Mouse (Mus musculus): ENCODE measurements around the gene Por. TPM values are rescaled to one million over a fixed set of nuclear protein-coding genes. Genes with fewer than 3 reads are reported as not detected.
A peak's percentile ranks its signal among the peaks of the same experiment; 100 is the strongest.

Gene Por
- polyA plus RNA-seq, 1 experiment from 2014 or later = 106 TPM

- 76% methylated on average over 10 of the region's 10 CpGs for WGBS
- H3K36me3 ChIP-seq = peaks cover 25% of the 10 kb centered on the region
- H3K9me3 ChIP-seq = no peaks in the 10 kb centered on the region
- H3K4me2 ChIP-seq = no peak overlapping the region
- H3K27ac ChIP-seq (replicated peaks) = no peak overlapping the region
- no peak overlapping the region for H3K9ac ChIP-seq
- no peaks in the 10 kb centered on the region for H3K27me3 ChIP-seq
- no peaks in the 10 kb centered on the region for H3K4me1 ChIP-seq (replicated peaks)
- ATAC-seq (ENCODE audit: low FRiP score, low read depth) = peak; percentile 27; the same call in 1 of the 2 replicates
- no peak overlapping the region for H3K4me3 ChIP-seq
Observed at GRCm38 (mm10) chr5:135642686-135643551, 26.9 kb upstream of the Por start.

- no peak overlapping the region for H3K4me3 ChIP-seq
- H3K27ac ChIP-seq (replicated peaks) = no peak overlapping the region
- WGBS = 93% methylated on average over 1 of the region's 1 CpGs
- H3K4me2 ChIP-seq = no peak overlapping the region
- H3K4me1 ChIP-seq (replicated peaks) = no peaks in the 10 kb centered on the region
- no peaks in the 10 kb centered on the region for H3K27me3 ChIP-seq
- peaks cover 21% of the 10 kb centered on the region for H3K36me3 ChIP-seq
- H3K9me3 ChIP-seq = no peaks in the 10 kb centered on the region
- no peak overlapping the region for H3K9ac ChIP-seq
- ATAC-seq (ENCODE audit: low FRiP score, low read depth) = no peak
Observed at GRCm38 (mm10) chr5:135643552-135643842, 26.3 kb upstream of the Por start.

- no peak overlapping the region for H3K27ac ChIP-seq (replicated peaks)
- no peaks in the 10 kb centered on the region for H3K9me3 ChIP-seq
- no peak for ATAC-seq (ENCODE audit: low FRiP score, low read depth)
- H3K36me3 ChIP-seq = peaks cover 21% of the 10 kb centered on the region
- no peak overlapping the region for H3K9ac ChIP-seq
- H3K4me2 ChIP-seq = no peak overlapping the region
- H3K4me1 ChIP-seq (replicated peaks) = no peaks in the 10 kb centered on the region
- H3K4me3 ChIP-seq = no peak overlapping the region
- no peaks in the 10 kb centered on the region for H3K27me3 ChIP-seq
- 96% methylated on average over 8 of the region's 8 CpGs for WGBS
Observed at GRCm38 (mm10) chr5:135643869-135644268, 26.0 kb upstream of the Por start.

GRCm38 (mm10) chr5:135645330-135645729 is 24.5 kb upstream of the Por start:
- 85% methylated on average over 5 of the region's 5 CpGs for WGBS
- Histone ChIP-seq H3K9me3 (no peaks in the 10 kb centered on the region), H3K27me3 (no peaks in the 10 kb centered on the region), H3K4me3 (no peak overlapping the region), H3K4me1 (replicated peaks) (no peaks in the 10 kb centered on the region), H3K4me2 (no peak overlapping the region), H3K27ac (replicated peaks) (no peak overlapping the region), H3K9ac (no peak overlapping the region), H3K36me3 (0 out of 2 replicates have a peak, but pooled peaks cover 10% of the 10 kb centered on the region)
- ATAC-seq (ENCODE audit: low FRiP score, low read depth) = no peak

- no peaks in the 10 kb centered on the region for H3K27me3 ChIP-seq
- WGBS = 90% methylated on average over 6 of the region's 6 CpGs
- 0 out of 2 replicates have a peak, but pooled peaks cover 10% of the 10 kb centered on the region for H3K36me3 ChIP-seq
- no peaks in the 10 kb centered on the region for H3K9me3 ChIP-seq
- no peak overlapping the region for H3K9ac ChIP-seq
- H3K4me1 ChIP-seq (replicated peaks) = no peaks in the 10 kb centered on the region
- H3K27ac ChIP-seq (replicated peaks) = no peak overlapping the region
- no peak for ATAC-seq (ENCODE audit: low FRiP score, low read depth)
- H3K4me2 ChIP-seq = no peak overlapping the region
- no peak overlapping the region for H3K4me3 ChIP-seq
Observed at GRCm38 (mm10) chr5:135646038-135646437, 23.8 kb upstream of the Por start.

GRCm38 (mm10) chr5:135648461-135649308 is 21.1 kb upstream of the Por start:
- WGBS = 82% methylated on average over 9 of the region's 9 CpGs
- no peak overlapping the region for H3K27ac ChIP-seq (replicated peaks)
- H3K4me3 ChIP-seq = no peak overlapping the region
- no peak overlapping the region for H3K9ac ChIP-seq
- no peak for ATAC-seq (ENCODE audit: low FRiP score, low read depth)
- no peaks in the 10 kb centered on the region for H3K4me1 ChIP-seq (replicated peaks)
- no peaks in the 10 kb centered on the region for H3K27me3 ChIP-seq
- H3K9me3 ChIP-seq = no peaks in the 10 kb centered on the region
- 0 out of 2 replicates have a peak, but pooled peaks cover 2% of the 10 kb centered on the region for H3K36me3 ChIP-seq
- H3K4me2 ChIP-seq = no peak overlapping the region

- Histone ChIP-seq H3K27ac (replicated peaks) (no peak overlapping the region), H3K4me1 (replicated peaks) (no peaks in the 10 kb centered on the region), H3K27me3 (no peaks in the 10 kb centered on the region), H3K4me3 (no peak overlapping the region), H3K9me3 (no peaks in the 10 kb centered on the region), H3K9ac (no peak overlapping the region), H3K4me2 (no peak overlapping the region), H3K36me3 (no peaks in the 10 kb centered on the region)
- ATAC-seq (ENCODE audit: low FRiP score, low read depth) = no peak
- 91% methylated on average over 1 of the region's 1 CpGs for WGBS
Observed at GRCm38 (mm10) chr5:135649309-135649633, 20.6 kb upstream of the Por start.

GRCm38 (mm10) chr5:135651536-135651935 is 18.3 kb upstream of the Por start:
- no peak for ATAC-seq (ENCODE audit: low FRiP score, low read depth)
- 84% methylated on average over 3 of the region's 3 CpGs for WGBS
- no peak overlapping the region for H3K9ac ChIP-seq

GRCm38 (mm10) chr5:135653209-135653608 is 16.6 kb upstream of the Por start:
- no peak for ATAC-seq (ENCODE audit: low FRiP score, low read depth)
- 76% methylated on average over 2 of the region's 2 CpGs for whole genome bisulfite sequencing
- Histone ChIP-seq H3K27me3 (no peaks in the 10 kb centered on the region), H3K27ac (replicated peaks) (no peak overlapping the region), H3K4me2 (no peak overlapping the region), H3K4me3 (no peak overlapping the region), H3K9me3 (no peaks in the 10 kb centered on the region), H3K36me3 (no peaks in the 10 kb centered on the region), H3K9ac (no peak overlapping the region), H3K4me1 (replicated peaks) (no peaks in the 10 kb centered on the region)

More at GRCm38 (mm10) chr5:135651536-135651935, 18.3 kb upstream of the Por start:
- Histone ChIP-seq H3K4me3 (no peak overlapping the region), H3K27me3 (no peaks in the 10 kb centered on the region), H3K36me3 (no peaks in the 10 kb centered on the region), H3K4me2 (no peak overlapping the region), H3K27ac (replicated peaks) (no peak overlapping the region), H3K4me1 (replicated peaks) (no peaks in the 10 kb centered on the region), H3K9me3 (no peaks in the 10 kb centered on the region)

- Histone ChIP-seq H3K27ac (replicated peaks) (no peak overlapping the region), H3K4me1 (replicated peaks) (no peaks in the 10 kb centered on the region), H3K27me3 (no peaks in the 10 kb centered on the region), H3K4me3 (no peak overlapping the region), H3K36me3 (no peaks in the 10 kb centered on the region), H3K4me2 (no peak overlapping the region), H3K9me3 (no peaks in the 10 kb centered on the region), H3K9ac (no peak overlapping the region)
- no peak for ATAC-seq (ENCODE audit: low FRiP score, low read depth)
- WGBS = 67% methylated on average over 5 of the region's 5 CpGs
Observed at GRCm38 (mm10) chr5:135656046-135656445, 13.8 kb upstream of the Por start.

GRCm38 (mm10) chr5:135657128-135657527 is 12.7 kb upstream of the Por start:
- WGBS = 73% methylated on average over 5 of the region's 5 CpGs
- Histone ChIP-seq H3K4me1 (replicated peaks) (no peaks in the 10 kb centered on the region), H3K9me3 (no peaks in the 10 kb centered on the region), H3K27me3 (no peaks in the 10 kb centered on the region), H3K27ac (replicated peaks) (no peak overlapping the region), H3K4me3 (no peak overlapping the region), H3K4me2 (no peak overlapping the region), H3K9ac (no peak overlapping the region), H3K36me3 (no peaks in the 10 kb centered on the region)
- ATAC-seq (ENCODE audit: low FRiP score, low read depth) = no peak

- Histone ChIP-seq H3K4me1 (replicated peaks) (no peaks in the 10 kb centered on the region), H3K9me3 (no peaks in the 10 kb centered on the region), H3K27me3 (no peaks in the 10 kb centered on the region), H3K27ac (replicated peaks) (no peak overlapping the region), H3K4me2 (no peak overlapping the region), H3K9ac (no peak overlapping the region), H3K4me3 (no peak overlapping the region), H3K36me3 (no peaks in the 10 kb centered on the region)
- 55% methylated on average over 17 of the region's 17 CpGs for WGBS
- ATAC-seq (ENCODE audit: low FRiP score, low read depth) = no peak
Observed at GRCm38 (mm10) chr5:135657703-135658373, 12.0 kb upstream of the Por start.
